Mouse (Mus musculus) right cerebral cortex, postnatal 4 days (tissue): Measurements from ENCODE around the gene Sap30bp.

Experiments
- DNase-seq: peaks from one replicate; pipeline ENCODE4 v3.0.0-alpha.2; 2022

Gene Sap30bp

GRCm38 (mm10) chr11:115906116-115906515 is 27.0 kb upstream of the Sap30bp start:
- DNase-seq, result no peak

- DNase-seq, result no peak
These were observed 26.6 kb upstream of the Sap30bp start for GRCm38 (mm10) chr11:115906521-115906920.

GRCm38 (mm10) chr11:115911134-115911561 is 21.9 kb upstream of the Sap30bp start:
- no peak for DNase-seq

- no peak for DNase-seq
These were observed 21.3 kb upstream of the Sap30bp start, which contains the start of gene Smim6 for GRCm38 (mm10) chr11:115911632-115912376. Gene Smim6, plus strand, starts transcription at chr11:115912017.

- DNase-seq, result no peak
These were observed 16.5 kb upstream of the Sap30bp start for GRCm38 (mm10) chr11:115916579-115916978.

- DNase-seq, result no peak
These were observed 14.4 kb upstream of the Sap30bp start for GRCm38 (mm10) chr11:115918637-115919036.

- DNase-seq, result no peak
These were observed 14.0 kb upstream of the Sap30bp start for GRCm38 (mm10) chr11:115919073-115919472.

- peak; percentile 32 for DNase-seq
These were observed 12.8 kb upstream of the Sap30bp start for GRCm38 (mm10) chr11:115920110-115920818.

- no peak for DNase-seq
These were observed 11.1 kb upstream of the Sap30bp start for GRCm38 (mm10) chr11:115921986-115922385.

GRCm38 (mm10) chr11:115929031-115929430 is 4.1 kb upstream of the Sap30bp start:
- DNase-seq, result no peak

- DNase-seq, result no peak
These were observed 3.3 kb upstream of the Sap30bp start for GRCm38 (mm10) chr11:115929818-115930217.

GRCm38 (mm10) chr11:115931235-115931634 is 1.8 kb upstream of the Sap30bp start:
- no peak for DNase-seq

GRCm38 (mm10) chr11:115933747-115934110 is 647 bp downstream of the Sap30bp start:
- no peak for DNase-seq

- peak; percentile 67 for DNase-seq
These were observed 6.7 kb downstream of the Sap30bp start for GRCm38 (mm10) chr11:115939690-115940329.

- DNase-seq, result no peak
These were observed 8.9 kb downstream of the Sap30bp start for GRCm38 (mm10) chr11:115941980-115942379.

- DNase-seq, result no peak
These were observed 12.2 kb downstream of the Sap30bp start for GRCm38 (mm10) chr11:115945247-115945646.

- DNase-seq, result no peak
These were observed 13.2 kb downstream of the Sap30bp start for GRCm38 (mm10) chr11:115946221-115946828.

- no peak for DNase-seq
These were observed 15.2 kb downstream of the Sap30bp start for GRCm38 (mm10) chr11:115948316-115948715.

- no peak for DNase-seq
These were observed 17.6 kb downstream of the Sap30bp start for GRCm38 (mm10) chr11:115950719-115951118.

GRCm38 (mm10) chr11:115954712-115955111 is 21.6 kb downstream of the Sap30bp start:
- DNase-seq, result no peak

GRCm38 (mm10) chr11:115955195-115955858 is 22.2 kb downstream of the Sap30bp start:
- DNase-seq, result no peak

- no peak for DNase-seq
These were observed 23.4 kb downstream of the Sap30bp start for GRCm38 (mm10) chr11:115956453-115956852.

- no peak for DNase-seq
These were observed 24.9 kb downstream of the Sap30bp start for GRCm38 (mm10) chr11:115957971-115958370.
